Mouse (Mus musculus) midbrain, embryonic 15.5 days (tissue): ENCODE measurements around the gene Scml4. TPM values are rescaled to one million over a fixed set of nuclear protein-coding genes. Genes with fewer than 3 reads are reported as not detected.

ENCODE experiments used
- ATAC-seq: fragments of 200-750 bp; cut with Nextera tagmentation; replicated peaks from 2 replicates; pipeline ENCODE4 v1.8.0; 2017; ENCODE audit warnings: moderate TSS enrichment
- H3K27ac ChIP-seq: fragments of 300-500 bp; sonication (generic); 2 replicates; pipeline ENCODE4 v1.5.1; 2015; ENCODE audit warnings: mild to moderate bottlenecking, inconsistent platforms
- H3K27me3 ChIP-seq: fragments of 300-500 bp; sonication (generic); replicated peaks from 2 replicates; pipeline ENCODE4 v1.6.1; 2015; ENCODE audit warnings: inconsistent platforms
- H3K36me3 ChIP-seq: fragments of 300-500 bp; sonication (generic); replicated peaks from 2 replicates; pipeline ENCODE4 v1.6.1; 2015; ENCODE audit warnings: inconsistent platforms
- H3K4me1 ChIP-seq: fragments of 300-500 bp; sonication (generic); 2 replicates; pipeline ENCODE4 v1.6.1; 2015; ENCODE audit warnings: inconsistent platforms
- H3K4me2 ChIP-seq: fragments of 300-500 bp; sonication (generic); 2 replicates; pipeline ENCODE4 v1.6.1; 2015; ENCODE audit warnings: inconsistent platforms, mild to moderate bottlenecking, moderate library complexity
- H3K4me3 ChIP-seq: fragments of 300-500 bp; sonication (generic); 2 replicates; pipeline ENCODE4 v1.5.1; 2015; ENCODE audit warnings: mild to moderate bottlenecking, inconsistent platforms
- H3K9ac ChIP-seq: fragments of 300-500 bp; sonication (generic); 2 replicates; pipeline ENCODE4 v1.6.1; 2015; ENCODE audit warnings: mild to moderate bottlenecking, inconsistent platforms
- H3K9me3 ChIP-seq: fragments of 300-500 bp; sonication (generic); 2 replicates; pipeline ENCODE4 v1.6.1; 2016; ENCODE audit warnings: inconsistent platforms
- WGBS: fragments of 180-500 bp; shearing (Covaris S2); methylation state at CpG from one replicate; pipeline ENCODE4 v1.1.7; 2015; ENCODE audit warnings: mixed read lengths; 5-methylcytosine and 5-hydroxymethylcytosine counted together
- polyA plus RNA-seq: library from polyadenylated mRNA; unstranded; fragments of >200 nt; fragmentation: Nextera tagmentation; extraction: Ambion mirVana; gene quantifications from 2 replicates; pipeline ENCODE4 v1.2.1, GENCODE M21; 2015

Gene Scml4
- polyA plus RNA-seq, 1 experiment from 2014 or later, result 19.2 TPM

DNA sequence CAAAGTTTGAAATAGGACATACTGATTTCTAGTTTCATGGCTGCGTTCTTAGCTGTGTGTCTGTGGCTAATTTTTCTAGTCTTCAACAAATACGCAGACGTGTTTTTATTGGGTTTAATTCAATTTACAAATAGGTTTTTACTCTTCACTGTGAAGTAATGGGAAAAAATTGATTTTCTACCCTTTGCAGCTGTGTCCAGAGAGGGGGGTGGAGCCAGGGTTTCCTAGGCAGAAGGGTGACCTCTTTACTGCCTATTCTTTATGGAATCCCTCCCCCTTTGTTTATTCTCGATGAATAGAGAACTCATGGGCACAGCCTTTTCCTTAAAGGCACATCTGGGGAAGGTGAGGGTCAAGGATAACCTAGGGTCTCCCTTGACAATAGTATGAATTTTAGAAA lies 98.5 kb downstream of the Scml4 start:
- no peak overlapping the region for H3K4me3 ChIP-seq
- H3K9me3 ChIP-seq, result no peaks in the 10 kb centered on the region
- 46% methylated on average over 4 of the region's 4 CpGs for WGBS
- no peaks in the 10 kb centered on the region for H3K27me3 ChIP-seq
- no peak; the same call in 1 of the 2 replicates for ATAC-seq
- H3K9ac ChIP-seq, result peak overlapping the region; percentile 21; the same call in 1 of the 2 replicates
- no peaks in the 10 kb centered on the region for H3K36me3 ChIP-seq
- peaks cover 3% of the 10 kb centered on the region; the same call in 1 of the 2 replicates for H3K4me1 ChIP-seq
- no peak overlapping the region for H3K27ac ChIP-seq
- H3K4me2 ChIP-seq, result peak overlapping the region; percentile 48

DNA sequence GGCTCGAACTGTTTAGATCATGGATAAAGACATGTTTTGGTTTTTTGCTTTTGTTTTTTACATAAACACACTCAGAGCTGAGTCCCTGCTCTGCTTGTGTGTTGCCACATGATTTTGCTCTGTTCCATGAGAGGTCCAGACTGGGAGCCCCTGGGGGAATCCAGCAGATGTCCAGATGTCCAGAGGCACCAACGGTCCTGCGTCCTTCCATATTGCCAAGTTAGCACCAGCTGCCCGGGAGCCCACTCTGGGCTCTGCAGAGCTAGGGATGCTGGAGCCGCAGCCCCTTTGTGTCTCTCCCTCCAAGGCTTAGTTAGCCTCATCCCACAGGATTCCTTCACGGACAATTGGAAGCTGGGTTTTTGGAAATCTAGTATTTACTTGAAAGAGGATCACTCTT lies 101.6 kb downstream of the Scml4 start:
- H3K4me2 ChIP-seq, result no peak overlapping the region
- H3K9me3 ChIP-seq, result no peaks in the 10 kb centered on the region
- H3K4me3 ChIP-seq, result no peak overlapping the region
- no peak overlapping the region for H3K27ac ChIP-seq
- WGBS, result 61% methylated on average over 6 of the region's 6 CpGs
- no peaks in the 10 kb centered on the region for H3K27me3 ChIP-seq
- no peak overlapping the region for H3K9ac ChIP-seq
- ATAC-seq, result no peak
- peaks cover 3% of the 10 kb centered on the region; the same call in 1 of the 2 replicates for H3K4me1 ChIP-seq
- no peaks in the 10 kb centered on the region for H3K36me3 ChIP-seq

DNA sequence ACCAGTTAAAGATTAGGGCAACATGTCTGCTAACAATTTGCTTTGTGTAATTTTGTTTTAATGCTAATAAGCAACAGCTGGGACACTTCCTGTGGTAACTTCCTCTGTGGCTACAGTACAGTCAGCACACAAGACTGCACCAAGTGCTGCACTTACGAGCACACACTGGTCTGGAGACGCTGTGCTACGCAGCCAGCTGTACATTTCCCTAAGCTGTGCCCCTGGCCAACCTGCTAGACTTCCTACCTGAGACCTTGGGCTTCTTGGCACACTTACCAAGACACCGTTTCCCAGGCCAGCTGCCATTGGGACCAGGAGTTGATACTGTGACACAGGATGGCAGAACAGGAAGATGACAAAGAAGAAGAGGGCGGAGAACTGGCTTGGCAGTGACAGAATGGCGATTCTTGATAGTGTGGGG lies 102.0 kb downstream of the Scml4 start:
- no peak for ATAC-seq
- no peak overlapping the region for H3K9ac ChIP-seq
- H3K4me3 ChIP-seq, result no peak overlapping the region
- H3K4me2 ChIP-seq, result no peak overlapping the region
- no peaks in the 10 kb centered on the region for H3K27me3 ChIP-seq
- peaks cover 3% of the 10 kb centered on the region; the same call in 1 of the 2 replicates for H3K4me1 ChIP-seq
- no peaks in the 10 kb centered on the region for H3K36me3 ChIP-seq
- H3K9me3 ChIP-seq, result no peaks in the 10 kb centered on the region
- H3K27ac ChIP-seq, result no peak overlapping the region
- WGBS, result 87% methylated on average over 6 of the region's 6 CpGs

DNA sequence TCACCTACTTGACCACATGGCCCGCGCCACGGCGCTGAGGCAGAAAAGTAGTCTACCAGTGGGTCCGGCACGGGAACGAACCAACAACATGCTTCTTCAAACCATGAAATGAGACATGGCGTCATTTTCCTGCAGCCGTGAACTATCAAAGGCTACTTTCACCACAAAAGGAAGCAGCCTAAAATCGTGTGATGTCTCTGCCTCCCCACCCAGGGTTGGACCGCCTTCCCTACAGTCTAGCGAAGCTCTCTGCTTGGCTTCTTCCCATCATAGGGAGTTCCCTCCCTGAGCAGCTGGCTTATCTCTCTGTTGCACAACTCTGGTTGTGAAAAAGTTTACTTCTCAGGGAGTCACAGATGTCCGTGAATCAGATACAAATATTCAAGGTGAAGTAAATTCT lies 102.5 kb downstream of the Scml4 start:
- H3K4me3 ChIP-seq, result no peak overlapping the region
- H3K36me3 ChIP-seq, result no peaks in the 10 kb centered on the region
- ATAC-seq, result no peak
- no peak overlapping the region for H3K27ac ChIP-seq
- H3K9ac ChIP-seq, result no peak overlapping the region
- no peaks in the 10 kb centered on the region for H3K9me3 ChIP-seq
- no peaks in the 10 kb centered on the region for H3K27me3 ChIP-seq
- H3K4me1 ChIP-seq, result peaks cover 3% of the 10 kb centered on the region; the same call in 1 of the 2 replicates
- WGBS, result 91% methylated on average over 13 of the region's 13 CpGs
- no peak overlapping the region for H3K4me2 ChIP-seq

DNA sequence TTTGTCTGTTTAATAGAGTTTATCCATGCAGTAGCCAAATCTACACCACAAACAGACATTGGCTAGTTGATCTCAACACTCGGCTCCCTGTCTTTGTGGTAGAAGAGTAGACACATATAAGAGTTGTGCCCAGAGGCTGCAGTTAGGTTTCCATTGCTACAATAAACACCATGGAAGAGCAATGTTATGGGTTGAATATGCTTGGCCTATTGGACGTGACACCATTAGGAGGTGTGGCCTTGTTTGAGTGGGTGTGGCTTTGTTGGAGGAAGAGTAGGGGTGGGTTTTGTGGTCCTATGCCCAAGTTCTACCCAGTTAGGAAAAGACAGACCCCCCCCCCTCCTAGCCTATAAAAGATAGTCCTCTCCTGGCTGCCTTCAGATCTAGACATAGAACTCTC lies 102.9 kb downstream of the Scml4 start:
- no peak overlapping the region for H3K4me2 ChIP-seq
- 93% methylated on average over 2 of the region's 2 CpGs for WGBS

DNA sequence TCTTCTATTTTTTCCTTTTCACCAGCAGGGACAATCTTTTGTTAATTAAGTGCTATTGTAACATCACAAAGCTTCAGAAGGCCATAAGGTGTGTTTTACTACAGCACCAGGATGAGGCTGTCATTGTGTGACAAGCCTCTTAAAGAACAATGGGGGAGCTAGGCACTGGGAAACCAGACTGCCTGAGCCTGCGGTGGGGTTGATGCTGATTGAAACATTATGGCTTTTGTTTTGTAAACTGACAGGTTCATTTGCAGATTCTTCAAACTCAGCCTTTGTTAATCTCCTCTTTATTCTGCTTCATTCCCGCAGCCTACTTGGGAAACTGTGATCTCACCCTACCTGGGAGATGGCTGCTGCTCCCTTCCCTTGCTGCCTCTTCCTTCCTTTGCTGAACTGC lies 108.2 kb downstream of the Scml4 start:
- Histone ChIP-seq H3K4me2 (no peak overlapping the region), H3K9me3 (no peaks in the 10 kb centered on the region), H3K9ac (no peak overlapping the region), H3K4me1 (peaks cover 3% of the 10 kb centered on the region; the same call in 1 of the 2 replicates), H3K27me3 (no peaks in the 10 kb centered on the region), H3K4me3 (no peak overlapping the region), H3K27ac (0 out of 2 replicates have a peak overlapping the region, but pooled peaks have one; percentile 23), H3K36me3 (no peaks in the 10 kb centered on the region)
- 8% methylated on average over 2 of the region's 2 CpGs for WGBS
- no peak for ATAC-seq

More for the DNA sequence above, 102.9 kb downstream of the Scml4 start:
- Histone ChIP-seq H3K4me3 (no peak overlapping the region), H3K4me1 (no peaks in the 10 kb centered on the region), H3K9ac (no peak overlapping the region), H3K27ac (no peak overlapping the region), H3K36me3 (no peaks in the 10 kb centered on the region), H3K9me3 (no peaks in the 10 kb centered on the region), H3K27me3 (no peaks in the 10 kb centered on the region)
- ATAC-seq, result no peak

DNA sequence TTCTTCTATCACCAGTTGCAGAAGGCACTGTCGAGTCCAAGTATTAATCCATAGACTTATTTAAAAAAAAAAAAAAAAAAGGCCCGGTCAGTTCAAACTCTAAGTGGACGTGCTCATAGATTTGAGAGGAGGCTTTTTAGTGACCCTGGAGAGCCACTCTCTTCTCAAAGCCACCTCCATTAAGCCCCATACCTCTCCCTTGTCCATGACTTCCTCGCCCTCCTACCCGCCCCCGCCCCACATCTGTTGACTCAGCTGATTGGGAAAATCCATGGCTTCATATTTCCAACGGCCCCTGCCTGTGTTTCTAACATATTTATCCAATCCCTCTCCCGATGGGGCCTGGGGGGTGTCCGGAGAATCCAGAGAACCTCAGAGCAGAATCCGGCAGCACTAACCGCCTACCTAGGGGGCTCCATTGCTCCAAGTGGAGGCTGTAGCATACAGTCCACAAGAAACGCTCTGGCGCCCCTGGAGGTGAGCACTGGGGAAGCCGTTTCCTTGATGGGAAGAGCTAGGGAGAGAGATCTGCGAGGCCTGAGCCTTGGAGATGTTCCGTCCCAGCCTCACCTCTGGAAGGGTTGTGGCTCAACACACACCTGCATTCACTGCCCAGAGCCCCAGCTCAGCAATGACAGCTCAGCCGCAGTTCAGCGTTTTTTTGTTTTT lies 112.5 kb downstream of the Scml4 start:
- Histone ChIP-seq H3K4me2 (peak overlapping the region; percentile 25; the same call in 1 of the 2 replicates), H3K9ac (no peak overlapping the region), H3K36me3 (no peaks in the 10 kb centered on the region), H3K4me3 (no peak overlapping the region), H3K4me1 (peaks cover 3% of the 10 kb centered on the region; the same call in 1 of the 2 replicates), H3K9me3 (no peaks in the 10 kb centered on the region), H3K27me3 (no peaks in the 10 kb centered on the region), H3K27ac (no peak overlapping the region)
- ATAC-seq, result peak; percentile 79
- WGBS, result 31% methylated on average over 18 of the region's 18 CpGs

DNA sequence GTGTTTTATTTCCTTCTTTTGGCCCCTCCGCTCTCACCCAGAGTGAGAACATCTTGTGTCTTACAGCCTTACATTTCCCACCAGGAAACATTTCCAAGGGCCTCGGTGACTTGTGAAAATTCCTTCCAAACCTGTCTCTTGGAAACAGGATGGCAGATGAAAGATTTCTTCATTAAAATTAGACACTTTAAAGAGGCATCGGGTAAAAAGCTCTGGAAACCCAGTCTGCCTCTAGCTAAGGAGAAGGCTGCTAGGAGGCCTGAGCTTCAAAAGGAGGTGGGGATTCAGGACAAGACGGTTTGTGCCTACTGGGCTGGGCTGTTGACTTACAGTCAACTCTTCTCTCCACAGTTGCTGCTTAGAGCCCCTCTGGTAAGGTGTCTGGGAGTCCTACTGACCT lies 113.4 kb downstream of the Scml4 start:
- H3K27ac ChIP-seq, result no peak overlapping the region
- no peaks in the 10 kb centered on the region for H3K9me3 ChIP-seq
- no peaks in the 10 kb centered on the region for H3K27me3 ChIP-seq
- no peak overlapping the region for H3K9ac ChIP-seq
- ATAC-seq, result no peak
- H3K4me1 ChIP-seq, result peaks cover 2% of the 10 kb centered on the region; the same call in 1 of the 2 replicates
- no peak overlapping the region for H3K4me2 ChIP-seq
- no peaks in the 10 kb centered on the region for H3K36me3 ChIP-seq
- no peak overlapping the region for H3K4me3 ChIP-seq
- WGBS, result 44% methylated on average over 4 of the region's 4 CpGs

DNA sequence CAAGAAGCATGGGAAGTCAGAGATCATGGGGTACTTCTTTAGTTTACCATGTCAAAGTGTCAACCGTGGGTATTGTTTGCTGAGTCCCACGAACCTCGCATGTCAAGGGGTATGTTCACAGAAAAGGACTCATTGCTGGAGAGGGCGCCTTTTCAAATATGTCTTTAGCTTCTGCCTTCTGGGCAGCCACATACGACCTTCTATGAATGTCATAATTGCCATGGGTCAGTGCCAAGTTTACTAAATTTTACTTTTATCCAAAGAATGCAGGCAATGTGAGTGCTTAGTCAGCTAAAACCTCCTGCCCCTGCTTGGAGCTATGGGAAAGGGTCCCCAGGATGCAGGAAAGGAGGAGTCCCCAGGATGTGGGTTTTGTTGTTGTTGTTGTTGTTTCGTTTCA lies 116.4 kb downstream of the Scml4 start:
- H3K9me3 ChIP-seq, result no peaks in the 10 kb centered on the region
- WGBS, result 91% methylated on average over 6 of the region's 6 CpGs
- no peak for ATAC-seq
- no peaks in the 10 kb centered on the region for H3K36me3 ChIP-seq
- no peak overlapping the region for H3K4me3 ChIP-seq
- no peak overlapping the region for H3K4me2 ChIP-seq
- H3K27ac ChIP-seq, result no peak overlapping the region
- H3K27me3 ChIP-seq, result no peaks in the 10 kb centered on the region
- no peaks in the 10 kb centered on the region for H3K4me1 ChIP-seq
- no peak overlapping the region for H3K9ac ChIP-seq

DNA sequence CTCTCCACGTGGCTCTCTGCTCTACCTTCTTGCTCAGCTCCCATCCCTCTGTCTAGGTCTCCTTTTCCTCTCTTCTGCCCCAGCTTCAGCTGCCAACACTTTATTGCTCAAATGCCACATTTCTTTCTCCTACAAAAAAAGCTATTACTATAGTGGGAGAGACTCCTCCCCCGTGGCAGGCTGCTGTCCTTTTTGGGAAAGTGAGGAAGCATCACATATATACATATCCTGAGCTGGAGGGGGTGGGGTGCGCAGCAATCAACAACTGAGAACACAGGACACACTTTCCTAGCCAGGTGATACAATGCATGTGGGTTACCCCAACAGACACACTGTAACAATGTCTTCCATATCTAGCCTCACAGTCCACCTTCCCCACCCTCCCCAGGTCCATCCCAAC lies 118.2 kb downstream of the Scml4 start:
- Histone ChIP-seq H3K9ac (no peak overlapping the region), H3K4me1 (no peaks in the 10 kb centered on the region), H3K36me3 (no peaks in the 10 kb centered on the region), H3K27me3 (no peaks in the 10 kb centered on the region), H3K9me3 (no peaks in the 10 kb centered on the region), H3K27ac (no peak overlapping the region), H3K4me2 (no peak overlapping the region), H3K4me3 (no peak overlapping the region)
- no peak for ATAC-seq
- WGBS, result 57% methylated on average over 3 of the region's 3 CpGs

DNA sequence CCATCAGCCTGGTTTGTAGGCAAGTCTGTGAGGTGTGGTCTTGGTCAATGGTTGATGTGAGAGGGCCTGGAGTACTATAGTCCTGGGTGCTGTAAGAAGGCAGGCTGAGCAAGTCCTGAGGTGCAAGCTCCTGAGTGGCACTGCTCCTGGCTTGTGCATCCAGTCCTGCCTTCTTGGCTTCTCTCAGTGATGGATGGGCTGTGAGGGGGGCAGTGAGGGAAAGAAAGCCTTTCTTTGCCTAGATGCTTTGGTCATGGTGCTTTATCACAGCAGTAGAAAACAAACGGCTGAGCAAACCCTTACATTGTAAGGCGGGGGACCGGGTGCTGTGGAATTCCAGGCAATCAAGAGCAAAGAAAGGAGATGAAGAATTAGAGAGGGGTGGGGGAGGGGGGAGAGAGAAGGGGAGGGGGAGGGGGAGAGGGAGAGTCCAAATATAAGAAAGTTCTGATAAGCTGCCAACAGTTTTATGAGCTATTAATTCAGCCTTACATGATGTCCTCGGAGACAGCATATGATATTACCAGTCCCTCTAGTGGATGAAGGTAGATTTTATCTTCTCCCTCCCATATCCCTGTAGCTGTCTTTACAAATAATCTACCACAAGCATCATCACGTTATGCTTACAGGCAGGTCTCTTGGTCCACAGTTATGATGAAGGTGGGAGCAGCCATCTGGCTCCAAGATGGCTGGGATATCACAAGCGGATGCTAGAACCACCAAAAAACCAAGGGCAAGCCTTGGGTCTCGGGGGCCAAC lies 121.0 kb downstream of the Scml4 start:
- H3K4me3 ChIP-seq, result no peak overlapping the region
- H3K4me2 ChIP-seq, result no peak overlapping the region
- no peak for ATAC-seq
- no peaks in the 10 kb centered on the region for H3K9me3 ChIP-seq
- no peaks in the 10 kb centered on the region for H3K36me3 ChIP-seq
- no peak overlapping the region for H3K27ac ChIP-seq
- H3K27me3 ChIP-seq, result no peaks in the 10 kb centered on the region
- no peak overlapping the region for H3K9ac ChIP-seq
- 62% methylated on average over 7 of the region's 7 CpGs for WGBS
- no peaks in the 10 kb centered on the region for H3K4me1 ChIP-seq

DNA sequence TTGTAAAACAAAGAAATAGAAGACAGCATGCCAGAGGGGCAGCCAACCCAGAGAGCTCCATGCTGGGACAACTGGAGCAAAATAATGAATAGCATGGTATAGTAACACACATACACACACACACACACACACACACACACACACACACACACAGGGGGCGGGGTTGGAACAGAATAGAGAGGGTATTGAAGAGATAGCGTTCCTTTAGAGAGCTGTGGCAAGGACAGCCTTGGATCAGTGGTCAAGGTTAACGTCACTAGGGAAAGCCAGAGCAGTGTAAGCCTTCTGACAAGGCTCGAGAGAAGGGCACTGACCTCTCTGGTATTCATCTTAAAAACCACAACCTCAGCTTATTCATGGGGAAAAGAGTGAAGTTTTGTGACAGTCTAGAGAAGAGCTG lies 124.7 kb downstream of the Scml4 start:
- Histone ChIP-seq H3K9me3 (no peaks in the 10 kb centered on the region), H3K4me3 (no peak overlapping the region), H3K36me3 (no peaks in the 10 kb centered on the region), H3K27ac (no peak overlapping the region), H3K4me2 (no peak overlapping the region), H3K4me1 (no peaks in the 10 kb centered on the region), H3K27me3 (no peaks in the 10 kb centered on the region), H3K9ac (no peak overlapping the region)
- 57% methylated on average over 4 of the region's 4 CpGs for WGBS
- ATAC-seq, result no peak
